Mouse (Mus musculus): ENCODE measurements around the gene Vps11. TPM values are rescaled to one million over a fixed set of nuclear protein-coding genes. Genes with fewer than 3 reads are reported as not detected.
"Not testable (repeated sequence)": the region's sequence is repeated elsewhere in the genome, so short reads cannot be mapped to it uniquely, and the experiment has no call there.

The Vps11 gene
- polyA plus RNA-seq, 1 experiment = 34.1 TPM

DNA sequence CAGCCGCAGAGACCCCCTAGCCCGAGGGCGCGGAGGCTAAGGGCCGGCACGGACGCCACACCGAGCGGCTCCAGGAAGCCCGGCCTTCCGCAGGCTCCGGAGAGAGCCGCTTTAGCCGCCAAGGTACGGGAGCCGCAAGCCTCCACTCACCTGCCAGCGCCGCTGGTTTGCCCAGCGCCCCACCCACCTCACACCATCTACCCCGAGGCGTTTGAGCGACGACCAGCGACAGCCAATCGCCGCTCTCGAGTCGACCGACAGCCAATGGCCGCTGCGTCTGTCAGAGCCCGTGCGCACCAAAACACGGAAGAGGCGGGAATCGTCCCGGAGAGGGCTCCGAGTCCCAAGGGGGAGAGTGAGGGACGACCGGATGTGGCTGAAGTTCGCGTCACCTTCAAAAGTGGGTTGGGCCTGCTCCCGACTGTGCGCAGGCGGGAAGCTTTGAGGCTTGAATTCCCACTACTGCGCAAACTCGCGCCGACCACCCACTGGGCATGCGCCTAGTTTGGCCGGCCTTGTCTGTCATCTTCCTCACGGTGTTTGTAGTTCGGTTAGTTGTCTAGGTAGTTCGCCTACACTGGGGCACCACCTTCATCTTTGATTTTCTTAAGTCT is 55.9 kb downstream of the Vps11 start, which contains the start of gene Hinfp:
Gene Hinfp, minus strand, starts transcription at position 206 of the 614 bp plus-strand sequence.
- peak; percentile 100 for DNase-seq
- H3K4me1 ChIP-seq (ENCODE audit: control insufficient read depth, insufficient read depth, low read length) = no peaks in the 10 kb centered on the region; the same call in 1 of the 2 replicates
- H3K27me3 ChIP-seq (replicated peaks; ENCODE audit: control insufficient read depth, insufficient read depth, low read length) = no peaks in the 10 kb centered on the region
- WGBS = under 1% methylated on average over 54 of the region's 54 CpGs
- H3K36me3 ChIP-seq (ENCODE audit: control insufficient read depth, insufficient read depth, low read length) = no peaks in the 10 kb centered on the region; the same call in 1 of the 2 replicates
- TF ChIP-seq POLR2A (IDR thresholded peaks at IDR 0.05; ENCODE audit: low read depth, low read length) = peak; percentile 74
- no peak for TF ChIP-seq CTCF (conservative IDR thresholded peaks at IDR 0.05; ENCODE audit: insufficient read depth, insufficient read length, low read depth, low read length)
- peak within 1 kb of the TSS; percentile 74 for H3K4me3 ChIP-seq (ENCODE audit: insufficient read depth, low read depth, low read length)
- peak within 1 kb of the TSS; percentile 51 for H3K27ac ChIP-seq (ENCODE audit: insufficient read depth, low read depth, low read length)

- not testable (repeated sequence) for H3K4me3 ChIP-seq (ENCODE audit: insufficient read depth, low read depth, low read length); H3K27me3 ChIP-seq (replicated peaks; ENCODE audit: control insufficient read depth, insufficient read depth, low read length); H3K4me1 ChIP-seq (ENCODE audit: control insufficient read depth, insufficient read depth, low read length); DNase-seq; H3K36me3 ChIP-seq (ENCODE audit: control insufficient read depth, insufficient read depth, low read length); H3K27ac ChIP-seq (ENCODE audit: insufficient read depth, low read depth, low read length)
- 94% methylated on average over 3 of the region's 3 CpGs for WGBS
Measured at GRCm38 (mm10) chr9:44300001-44300400, 61.5 kb downstream of the Vps11 start.

Other genes starting within 250 kb of the Vps11 start
- gene Gm49380, start 248.2 kb downstream of the Vps11 start, polyA plus RNA-seq (2012; rRNA removed) = not detected in 2 replicates
- gene Rnf26, start 248.2 kb downstream of the Vps11 start, polyA plus RNA-seq (2012; rRNA removed) = 28.8 and 30.9 TPM in 2 replicates
- 27.9 and 32.8 TPM in 2 replicates for gene Mcam, start 227.2 kb downstream of the Vps11 start, polyA plus RNA-seq (2012; rRNA removed)
- 6.6 and 8.1 TPM in 2 replicates for gene Cbl, start 127.6 kb downstream of the Vps11 start, polyA plus RNA-seq (2012; rRNA removed)
- not detected in 2 replicates for gene Ccdc153, start 121.0 kb downstream of the Vps11 start, polyA plus RNA-seq (2012; rRNA removed)
- gene Pdzd3, start 110.2 kb downstream of the Vps11 start, polyA plus RNA-seq (2012; rRNA removed) = 58.0 and 62.5 TPM in 2 replicates
- 15.2 and 17.4 TPM in 2 replicates for gene Nlrx1, start 93.1 kb downstream of the Vps11 start, polyA plus RNA-seq (2012; rRNA removed)
- gene Abcg4, start 73.1 kb downstream of the Vps11 start, polyA plus RNA-seq (2012; rRNA removed) = 0.45 and 1.2 TPM in 2 replicates
- 14.4 and 17.8 TPM in 2 replicates for gene Hinfp, start 56.0 kb downstream of the Vps11 start, polyA plus RNA-seq (2012; rRNA removed)
- 164 and 194 TPM in 2 replicates for gene C2cd2l, start 41.4 kb downstream of the Vps11 start, polyA plus RNA-seq (2012; rRNA removed)
- 41.9 and 45.8 TPM in 2 replicates for gene Dpagt1, start 35.7 kb downstream of the Vps11 start, polyA plus RNA-seq (2012; rRNA removed)
- 23.6 and 31.5 TPM in 2 replicates for gene H2afx, start 27.0 kb downstream of the Vps11 start, polyA plus RNA-seq (2012; rRNA removed)
- 47.4 and 49.3 TPM in 2 replicates for gene Hmbs, start 17.4 kb downstream of the Vps11 start, polyA plus RNA-seq (2012; rRNA removed)
- 42.3 and 45.0 TPM in 2 replicates for gene Hyou1, start 17.8 kb upstream of the Vps11 start, polyA plus RNA-seq (2012; rRNA removed)
- gene Slc37a4, start 35.2 kb upstream of the Vps11 start, polyA plus RNA-seq (2012; rRNA removed) = 295 and 303 TPM in 2 replicates
- 192 and 299 TPM in 2 replicates for gene Rps25, start 45.5 kb upstream of the Vps11 start, polyA plus RNA-seq (2012; rRNA removed)
- gene Trappc4, start 45.9 kb upstream of the Vps11 start, polyA plus RNA-seq (2012; rRNA removed) = 50.1 and 55.9 TPM in 2 replicates
- 22.2 and 26.7 TPM in 2 replicates for gene Ccdc84, start 56.9 kb upstream of the Vps11 start, polyA plus RNA-seq (2012; rRNA removed)
- gene Foxr1, start 79.5 kb upstream of the Vps11 start, polyA plus RNA-seq (2012; rRNA removed) = not detected in 2 replicates
- gene Upk2, start 93.3 kb upstream of the Vps11 start, polyA plus RNA-seq (2012; rRNA removed) = 9.0 and 11.6 TPM in 2 replicates
- gene Bcl9l, start 121.2 kb upstream of the Vps11 start, polyA plus RNA-seq (2012; rRNA removed) = 23.1 and 25.1 TPM in 2 replicates
- gene Cxcr5, start 200.2 kb upstream of the Vps11 start, polyA plus RNA-seq (2012; rRNA removed) = 0.20 and 4.0 TPM in 2 replicates
- 18.1 and 20.8 TPM in 2 replicates for gene Ddx6, start 243.2 kb upstream of the Vps11 start, polyA plus RNA-seq (2012; rRNA removed)

Measured in kidney, adult 2 months (tissue).